Mouse (Mus musculus): Measurements from ENCODE around the gene Gm13306. TPM values are rescaled to one million over a fixed set of nuclear protein-coding genes. Genes with fewer than 3 reads are reported as not detected.

Gene Gm13306
- polyA plus RNA-seq (2014; fragmentation: Illumina TruSeq; extraction: RNeasy Lipid Tissue Mini Kit (QIAGEN cat#74804); ENCODE audit: low read depth, low replicate concordance), result not detected

GRCm38 (mm10) chr4:42153136-42153535 lies at the start of gene Gm13306:
TSS of gene Gm13306 (plus strand) at chr4:42153436.

GRCm38 (mm10) chr4:42114517-42114916 lies 38.7 kb upstream of the Gm13306 start, which contains the start of gene Gm13304:
TSS of gene Gm13304 (plus strand) at chr4:42114817.

GRCm38 (mm10) chr4:42168503-42168902 lies 15.3 kb downstream of the Gm13306 start, which contains the start of gene Gm13305:
TSS of gene Gm13305 (minus strand) at chr4:42168603.

Other genes starting within 250 kb of the Gm13306 start
- gene Gm21541, start 249.8 kb upstream of the Gm13306 start, polyA plus RNA-seq (2014; fragmentation: Illumina TruSeq; extraction: RNeasy Lipid Tissue Mini Kit (QIAGEN cat#74804); ENCODE audit: low read depth, low replicate concordance), result not detected
- gene Gm20878, start 211.9 kb upstream of the Gm13306 start, polyA plus RNA-seq (2014; fragmentation: Illumina TruSeq; extraction: RNeasy Lipid Tissue Mini Kit (QIAGEN cat#74804); ENCODE audit: low read depth, low replicate concordance), result 0.93 TPM
- 0.40 TPM for gene Fam205a4, start 187.4 kb upstream of the Gm13306 start, polyA plus RNA-seq (2014; fragmentation: Illumina TruSeq; extraction: RNeasy Lipid Tissue Mini Kit (QIAGEN cat#74804); ENCODE audit: low read depth, low replicate concordance)
- gene Gm21093, start 118.7 kb upstream of the Gm13306 start, polyA plus RNA-seq (2014; fragmentation: Illumina TruSeq; extraction: RNeasy Lipid Tissue Mini Kit (QIAGEN cat#74804); ENCODE audit: low read depth, low replicate concordance), result not detected
- not detected for gene Gm3893, start 62.2 kb upstream of the Gm13306 start, polyA plus RNA-seq (2014; fragmentation: Illumina TruSeq; extraction: RNeasy Lipid Tissue Mini Kit (QIAGEN cat#74804); ENCODE audit: low read depth, low replicate concordance)
- gene Gm13304, start 38.6 kb upstream of the Gm13306 start, polyA plus RNA-seq (2014; fragmentation: Illumina TruSeq; extraction: RNeasy Lipid Tissue Mini Kit (QIAGEN cat#74804); ENCODE audit: low read depth, low replicate concordance), result not detected
- gene Gm13305, start 15.2 kb downstream of the Gm13306 start, polyA plus RNA-seq (2014; fragmentation: Illumina TruSeq; extraction: RNeasy Lipid Tissue Mini Kit (QIAGEN cat#74804); ENCODE audit: low read depth, low replicate concordance), result not detected
- gene Gm10600, start 87.2 kb downstream of the Gm13306 start, polyA plus RNA-seq (2014; fragmentation: Illumina TruSeq; extraction: RNeasy Lipid Tissue Mini Kit (QIAGEN cat#74804); ENCODE audit: low read depth, low replicate concordance), result 0.53 TPM
- gene Ccl21b, start 102.3 kb downstream of the Gm13306 start, polyA plus RNA-seq (2014; fragmentation: Illumina TruSeq; extraction: RNeasy Lipid Tissue Mini Kit (QIAGEN cat#74804); ENCODE audit: low read depth, low replicate concordance), result not detected
- gene Gm21953, start 140.8 kb downstream of the Gm13306 start, polyA plus RNA-seq (2014; fragmentation: Illumina TruSeq; extraction: RNeasy Lipid Tissue Mini Kit (QIAGEN cat#74804); ENCODE audit: low read depth, low replicate concordance), result not detected
- gene Fam205a3, start 164.9 kb downstream of the Gm13306 start, polyA plus RNA-seq (2014; fragmentation: Illumina TruSeq; extraction: RNeasy Lipid Tissue Mini Kit (QIAGEN cat#74804); ENCODE audit: low read depth, low replicate concordance), result not detected